Mouse (Mus musculus) bone marrow, adult 2 months (tissue): ENCODE measurements around the gene Mlf2. TPM values are rescaled to one million over a fixed set of nuclear protein-coding genes. Genes with fewer than 3 reads are reported as not detected.

Experiments used
- H3K27ac ChIP-seq: fragments of 200-500 bp; 2 replicates; pipeline ENCODE4 v1.5.1; 2012; ENCODE audit warnings: low read depth, mild to moderate bottlenecking, control low read depth, inconsistent platforms, low read length; ENCODE audit not compliant: control insufficient read depth, poor library complexity, insufficient read depth
- H3K4me1 ChIP-seq: fragments of 200-500 bp; 2 replicates; pipeline ENCODE4 v1.6.1; 2011; ENCODE audit warnings: low read length; ENCODE audit not compliant: control insufficient read depth, insufficient read depth
- H3K4me3 ChIP-seq: fragments of 200-500 bp; replicated peaks from 2 replicates; pipeline ENCODE3; 2011; ENCODE audit warnings: mild to moderate bottlenecking, low read depth, low read length, control low read depth; ENCODE audit not compliant: control insufficient read depth
- CTCF ChIP-seq: fragments of 200-500 bp; IDR thresholded peaks from 2 replicates; pipeline ENCODE4 v1.5.1; 2011; ENCODE audit warnings: low read length, control low read depth; ENCODE audit not compliant: control insufficient read depth, insufficient read depth
- POLR2A ChIP-seq: fragments of 200-500 bp; IDR thresholded peaks from 2 replicates; pipeline ENCODE4 v1.6.1; 2011; ENCODE audit warnings: low read depth, mild to moderate bottlenecking, control low read depth, low read length, borderline replicate concordance; ENCODE audit not compliant: control insufficient read depth
- WGBS: fragments of 180-500 bp; shearing (Covaris S2); methylation state at CpG from one replicate; pipeline ENCODE4 v1.1.7; 2018; 5-methylcytosine and 5-hydroxymethylcytosine counted together
- polyA plus RNA-seq: library from polyadenylated mRNA; stranded (reverse); fragments of >200 nt; gene quantifications from 2 replicates; pipeline ENCODE4 v1.2.4, GENCODE M21; 2011; ENCODE audit warnings: low replicate concordance; ENCODE audit not compliant: missing spikeins, insufficient read depth, insufficient read length

The Mlf2 gene
- polyA plus RNA-seq, 1 experiment = 74.0 TPM

DNA sequence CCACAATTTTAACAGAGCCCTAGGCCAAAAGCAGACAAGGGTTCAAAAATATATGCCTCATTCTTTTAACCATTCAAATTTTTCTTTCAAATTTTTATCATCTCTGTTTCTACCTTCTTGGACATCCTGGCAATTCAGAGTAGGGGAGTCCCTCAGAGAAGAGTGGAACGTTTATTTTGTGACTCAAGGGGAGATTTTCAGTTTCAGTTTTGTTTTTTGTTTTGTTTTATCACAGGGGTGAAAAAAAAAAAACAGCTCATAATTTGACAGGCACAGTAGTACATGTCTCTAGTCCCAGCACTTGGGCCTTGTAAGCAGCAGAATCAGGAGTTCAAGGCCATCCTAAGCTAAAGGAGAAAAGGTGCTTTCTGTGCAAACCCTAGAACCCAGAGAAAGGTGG lies 23.4 kb upstream of the Mlf2 start:
- H3K27ac ChIP-seq = no peak overlapping the region
- WGBS = 11% methylated on average over 1 of the region's 1 CpGs
- H3K4me3 ChIP-seq = no peak overlapping the region
- no peak for TF ChIP-seq POLR2A
- TF ChIP-seq CTCF = no peak
- peaks cover 2% of the 10 kb centered on the region for H3K4me1 ChIP-seq

DNA sequence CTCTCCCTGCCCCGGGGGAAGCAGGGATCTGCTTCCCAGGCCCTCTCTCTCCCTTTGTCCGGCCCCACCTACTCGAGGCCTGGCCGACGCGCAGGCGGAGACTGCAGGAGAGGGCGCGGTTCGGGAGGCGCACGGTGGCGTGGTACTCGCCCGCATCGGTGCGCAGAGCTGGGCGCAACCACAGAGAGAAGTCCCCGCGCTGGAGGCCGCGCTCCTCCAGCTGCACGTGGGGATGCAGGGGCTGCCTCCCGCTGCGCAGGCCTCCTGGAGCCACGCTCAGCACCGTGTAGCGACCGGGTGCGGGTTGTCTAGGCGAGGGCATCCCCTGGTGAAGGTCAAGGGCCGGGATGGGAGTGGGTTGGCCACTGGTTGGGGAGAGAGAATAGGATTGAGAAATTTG lies 21.2 kb upstream of the Mlf2 start:
- H3K4me1 ChIP-seq = peaks cover 2% of the 10 kb centered on the region
- TF ChIP-seq CTCF = no peak
- no peak for TF ChIP-seq POLR2A
- no peak overlapping the region for H3K27ac ChIP-seq
- 11% methylated on average over 32 of the region's 32 CpGs for WGBS
- H3K4me3 ChIP-seq = no peak overlapping the region

DNA sequence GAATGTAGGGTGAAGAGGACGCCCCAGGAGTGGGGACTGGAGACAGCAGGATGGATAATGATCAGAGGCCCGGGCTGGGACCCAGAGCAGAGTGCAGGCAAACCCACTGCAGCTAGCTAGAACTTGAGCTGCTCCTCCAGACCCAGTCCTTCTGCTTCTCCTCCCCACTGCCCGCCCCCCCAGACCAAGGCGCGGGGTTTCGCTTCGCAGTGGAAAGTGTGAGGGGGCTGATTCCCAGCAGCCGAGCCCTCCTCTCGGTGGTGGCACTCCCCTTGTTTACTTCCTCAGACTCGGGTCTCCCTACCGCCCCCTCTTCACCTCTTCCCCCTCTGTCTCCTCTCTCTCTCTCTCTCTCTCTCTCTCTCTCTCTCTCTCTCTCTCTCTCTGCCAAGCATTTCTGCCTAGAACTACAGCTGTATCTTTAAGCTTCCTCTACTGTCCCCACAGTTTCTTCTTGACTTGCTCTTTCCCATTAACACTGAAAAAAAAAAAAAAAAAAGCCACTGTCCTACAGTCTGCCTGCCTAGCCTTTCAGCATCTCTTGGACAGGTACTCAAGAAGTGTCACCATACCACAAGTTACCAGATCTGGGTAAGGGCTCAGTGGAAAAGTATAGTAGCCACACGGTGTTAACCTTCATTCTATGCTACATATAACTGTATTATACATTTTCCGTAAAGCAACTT lies 19.5 kb upstream of the Mlf2 start, which contains the start of gene Lag3:
Gene Lag3 (minus strand): TSS at position 173 of the 686 bp plus-strand sequence.
- H3K4me3 ChIP-seq = no peak within 1 kb of the TSS
- H3K27ac ChIP-seq = no peak within 1 kb of the TSS
- peaks cover 2% of the 10 kb centered on the region for H3K4me1 ChIP-seq
- WGBS = 14% methylated on average over 13 of the region's 13 CpGs
- TF ChIP-seq POLR2A = no peak
- TF ChIP-seq CTCF = no peak

DNA sequence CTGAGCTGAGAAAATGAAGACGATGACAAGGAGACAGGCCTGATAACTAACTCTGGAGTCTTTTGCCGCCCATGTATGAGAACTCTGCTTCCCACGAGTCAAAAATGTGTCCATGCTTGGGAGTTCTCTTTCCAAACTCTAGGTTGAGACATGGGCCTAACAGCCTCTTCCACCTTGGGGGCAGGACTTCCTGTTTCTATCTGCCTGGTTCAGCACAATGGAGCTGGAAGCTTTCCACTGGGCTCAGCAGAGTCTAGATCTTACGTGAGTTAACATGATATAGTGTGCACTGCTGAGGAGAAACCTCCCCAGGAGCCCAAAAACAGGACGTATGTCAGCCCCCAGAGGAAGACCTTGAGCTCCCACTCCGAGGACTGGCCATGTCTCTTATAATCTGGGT lies 18.0 kb upstream of the Mlf2 start:
- Histone ChIP-seq H3K4me1 (no peaks in the 10 kb centered on the region; the same call in none of the 2 replicates), H3K4me3 (no peak overlapping the region), H3K27ac (no peak overlapping the region)
- TF ChIP-seq POLR2A (no peak), CTCF (no peak)
- WGBS = 34% methylated on average over 6 of the region's 6 CpGs

DNA sequence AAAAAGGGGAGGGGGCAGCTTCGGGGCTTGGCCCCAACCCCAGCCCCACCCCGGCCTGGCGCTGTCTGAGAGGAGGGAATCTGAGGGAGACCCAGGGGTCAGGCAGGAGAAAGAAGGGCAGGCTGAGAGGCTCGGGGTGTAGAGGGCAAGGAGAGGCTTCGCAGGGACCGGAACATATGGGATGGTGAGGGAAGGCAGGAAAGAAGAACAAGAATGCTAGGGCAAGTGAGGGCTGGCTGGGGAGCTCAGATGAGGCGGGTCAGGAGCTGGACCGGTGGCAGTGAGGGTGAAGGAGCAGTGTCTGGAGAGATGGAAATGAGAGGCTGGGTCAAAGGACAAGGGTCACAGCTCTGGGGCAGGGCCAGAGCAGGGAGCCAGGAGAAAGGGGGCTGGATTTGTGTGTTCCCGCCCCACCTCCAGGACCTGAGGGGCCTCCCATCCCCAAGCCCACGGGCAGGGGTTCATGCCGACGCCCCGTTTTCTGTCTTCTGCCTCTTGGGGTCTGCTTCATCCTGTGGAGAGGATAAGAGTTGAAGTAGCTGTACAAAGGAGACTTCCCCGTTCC lies 17.4 kb upstream of the Mlf2 start:
- TF ChIP-seq POLR2A = no peak
- TF ChIP-seq CTCF = no peak
- no peak overlapping the region for H3K27ac ChIP-seq
- no peak overlapping the region for H3K4me3 ChIP-seq
- H3K4me1 ChIP-seq = no peaks in the 10 kb centered on the region; the same call in none of the 2 replicates
- 78% methylated on average over 14 of the region's 14 CpGs for WGBS

DNA sequence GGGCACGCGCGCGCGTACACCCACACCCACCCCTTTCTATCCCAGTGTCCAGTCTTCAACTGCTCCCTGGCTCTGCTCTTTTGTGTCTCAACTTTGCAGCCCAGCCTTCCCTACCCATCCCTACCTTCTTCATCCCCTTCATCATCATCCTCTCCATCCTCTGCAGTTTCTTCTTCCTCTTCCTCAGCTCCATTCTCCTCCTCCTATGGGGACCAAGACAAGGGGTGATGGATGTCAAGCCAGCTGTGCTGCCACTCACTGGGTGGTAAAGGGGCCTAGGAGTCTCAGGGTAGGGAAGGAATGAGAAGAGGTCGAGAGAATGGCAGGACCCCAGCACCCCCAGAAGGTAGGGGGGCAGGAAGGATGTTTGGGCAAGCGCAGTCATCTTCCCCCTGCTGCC lies 16.7 kb upstream of the Mlf2 start:
- H3K27ac ChIP-seq = no peak overlapping the region
- WGBS = 85% methylated on average over 7 of the region's 7 CpGs
- TF ChIP-seq CTCF (no peak), POLR2A (no peak)
- H3K4me3 ChIP-seq = no peak overlapping the region
- H3K4me1 ChIP-seq = no peaks in the 10 kb centered on the region; the same call in 1 of the 2 replicates

DNA sequence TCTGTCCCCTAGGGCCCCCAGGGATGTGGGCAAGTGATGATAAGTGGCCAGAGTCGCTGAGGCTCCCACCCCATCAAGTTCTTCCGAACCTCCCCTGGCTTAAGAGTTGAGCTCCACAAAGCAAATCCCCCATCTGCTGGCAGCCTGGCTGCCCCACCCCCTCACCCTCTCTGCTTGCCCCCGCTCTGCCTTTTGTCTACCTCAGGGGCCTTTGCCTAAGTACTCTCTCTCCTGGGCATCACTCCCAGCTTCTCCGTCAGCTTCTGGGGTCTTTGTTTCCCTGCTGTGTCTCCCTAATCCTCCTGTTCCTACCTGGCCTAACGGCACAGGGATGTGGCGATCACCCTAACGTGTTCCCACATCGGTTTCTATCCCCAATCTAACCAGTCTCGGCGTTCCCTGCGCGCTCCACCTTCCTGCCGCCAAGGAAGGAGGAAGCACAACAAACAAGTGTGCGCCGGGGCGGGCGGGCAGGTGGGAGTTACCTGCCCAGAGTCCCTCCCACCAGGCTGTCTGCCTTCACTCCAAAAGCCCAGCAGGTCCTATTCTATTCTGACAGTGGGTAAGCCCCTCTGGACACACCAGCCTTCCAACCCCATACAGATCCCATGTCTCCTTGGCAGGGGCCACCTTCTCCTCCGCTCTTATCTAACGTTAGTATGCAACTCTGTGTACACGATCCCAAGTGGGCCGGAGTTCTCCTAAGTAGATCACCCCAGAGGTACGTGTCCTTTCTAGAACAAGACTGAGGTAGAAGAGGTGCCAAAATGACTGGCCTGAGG lies 15.8 kb upstream of the Mlf2 start:
- 80% methylated on average over 22 of the region's 22 CpGs for WGBS
- no peak overlapping the region for H3K27ac ChIP-seq
- H3K4me1 ChIP-seq = no peaks in the 10 kb centered on the region; the same call in 1 of the 2 replicates
- H3K4me3 ChIP-seq = no peak overlapping the region
- no peak for TF ChIP-seq CTCF
- TF ChIP-seq POLR2A = no peak
